In the genomic region with DNA sequence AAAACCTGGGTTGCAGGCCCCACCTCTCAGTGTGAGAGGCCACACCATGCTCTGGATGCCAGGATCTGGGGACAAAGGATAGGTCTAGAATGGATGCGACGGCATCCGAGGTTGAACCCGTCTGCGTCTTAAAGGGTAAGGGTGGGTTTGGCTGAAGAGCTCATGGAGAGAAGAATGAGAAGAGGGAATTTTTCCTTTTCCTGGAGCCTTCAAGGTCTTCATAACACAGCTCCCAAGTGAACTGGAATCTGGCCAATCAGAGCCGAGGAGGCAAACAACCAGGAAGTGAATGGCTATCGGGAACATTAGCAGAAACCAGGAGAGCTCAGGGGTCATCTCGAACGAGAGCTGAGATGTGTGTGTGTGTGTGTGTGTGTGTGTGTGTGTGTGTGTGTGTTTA, we compare ENCODE assay signal across 9 mouse cellular contexts.
DNase-seq lines count a peak whose midpoint lies in the region.
"Had no signal": no experiment of that assay in that cellular context is flagged by ENCODE, and none has a peak within 500 bp of the region (broad histone marks: within the 10 kb centered on the region; RNA-seq: fewer than 3 reads in every experiment).

No protein-coding gene starts in this region.

- peaks cover 8% of the 10 kb centered on the region for H3K4me1 ChIP-seq in heart, embryonic 10.5 days
- peaks cover 46% of the 10 kb centered on the region for H3K4me1 ChIP-seq in limb, embryonic 10.5 days

- no peaks in the 10 kb centered on the region for H3K36me3 ChIP-seq in heart, embryonic 10.5 days
- no peaks in the 10 kb centered on the region for H3K36me3 ChIP-seq in limb, embryonic 10.5 days
- H3K36me3 ChIP-seq: stomach, embryonic 15.5 days had no signal

- intact Hi-C loops in heart, postnatal 25 days (cut with DNase I): loop anchor here (2.0 to 5.0 kb wide), 2 partner anchors 67 to 176 kb away; no protein-coding TSS in a partner anchor

- H3K27me3 ChIP-seq in heart, embryonic 10.5 days (ENCODE audit: insufficient read depth, poor library complexity, severe bottlenecking): peaks cover 30% of the 10 kb centered on the region
- H3K27me3 ChIP-seq in limb, embryonic 10.5 days (ENCODE audit: low read depth, poor library complexity, severe bottlenecking): peaks cover 61% of the 10 kb centered on the region

- no peaks in the 10 kb centered on the region for H3K9me3 ChIP-seq in heart, embryonic 10.5 days
- no peaks in the 10 kb centered on the region for H3K9me3 ChIP-seq in limb, embryonic 10.5 days (replicated peaks)
- H3K9me3 ChIP-seq: stomach, embryonic 15.5 days had no signal

- H3K27ac ChIP-seq in heart, embryonic 10.5 days: 0 out of 2 replicates have a peak overlapping the region, but pooled peaks have one; percentile 29
- H3K27ac ChIP-seq in limb, embryonic 10.5 days: peak overlapping the region; percentile 79
- H3K27ac ChIP-seq: stomach, embryonic 15.5 days had no signal

- no peak overlapping the region for H3K4me3 ChIP-seq in heart, embryonic 10.5 days
- H3K4me3 ChIP-seq in limb, embryonic 10.5 days: no peak overlapping the region
- H3K4me3 ChIP-seq: stomach, embryonic 15.5 days had no signal

- DNase-seq in heart, adult 11 months: peak; percentile 91
- no peak for DNase-seq in heart, postnatal 25 days (ENCODE audit: low spot score)
- peak; percentile 30 to 43 for DNase-seq in adrenal gland, adult 18-20 months (ENCODE audit: low spot score in 2 of 2)
- DNase-seq in heart, embryonic 10.5 days (ENCODE audit: low spot score): no peak
- DNase-seq in limb, embryonic 10.5 days (ENCODE audit: low spot score): no peak
- no peak for DNase-seq in frontal cortex, postnatal 10 days (ENCODE audit: low spot score in 2 of 2)
- DNase-seq in layer of hippocampus, adult 8-10 months (ENCODE audit: low spot score in 2 of 2): no peak
- no peak for DNase-seq in spleen, postnatal 10 days (ENCODE audit: low spot score in 2 of 2)

- 82% methylated on average over 9 of the region's 9 CpGs for WGBS in heart, embryonic 10.5 days
- 80% methylated on average over 9 of the region's 9 CpGs for WGBS in limb, embryonic 10.5 days

Comparison
In these comparisons a context has a peak if more than half of its experiments do, and no peak if none do; other contexts are left out.
1. DNase-seq: peak in heart, adult 11 months (single experiment) and adrenal gland, adult 18-20 months (2 of 2); none in heart, postnatal 25 days (single experiment), heart, embryonic 10.5 days (single experiment), limb, embryonic 10.5 days (single experiment), frontal cortex, postnatal 10 days (0 of 2), layer of hippocampus, adult 8-10 months (0 of 2) and spleen, postnatal 10 days (0 of 2).